Mouse (Mus musculus) E14TG2a.4 (cell line): Measurements from ENCODE around the gene Osmr.

Source experiments
- H3K27me3 ChIP-seq: 2 replicates; pipeline ENCODE4 v1.6.1; 2014; ENCODE audit warnings: low read length, control low read depth; ENCODE audit not compliant: insufficient read depth
- H3K36me3 ChIP-seq: 2 replicates; pipeline ENCODE4 v1.6.1; 2014; ENCODE audit warnings: low read length, control low read depth; ENCODE audit not compliant: insufficient read depth
- H3K4me1 ChIP-seq: replicated peaks from 2 replicates; pipeline ENCODE4 v1.6.1; 2014; ENCODE audit warnings: low read depth, low read length, control low read depth
- H3K4me3 ChIP-seq: replicated peaks from 2 replicates; pipeline ENCODE4 v1.5.1; 2014; ENCODE audit warnings: mild to moderate bottlenecking, low read length
- H3K9me3 ChIP-seq: 2 replicates; pipeline ENCODE4 v1.6.1; 2014; ENCODE audit warnings: low read length, control low read depth
- CTCF ChIP-seq: conservative IDR thresholded peaks from 2 replicates; pipeline ENCODE4 v1.5.1; 2014; ENCODE audit warnings: low read length
- NANOG ChIP-seq: IDR thresholded peaks from 2 replicates; pipeline ENCODE4 v1.6.1; 2014; ENCODE audit warnings: borderline replicate concordance, low read length, mixed read lengths
- POU5F1 ChIP-seq: IDR thresholded peaks from 2 replicates; pipeline ENCODE4 v1.6.1; 2014; ENCODE audit warnings: low read length, borderline replicate concordance

Gene Osmr

DNA sequence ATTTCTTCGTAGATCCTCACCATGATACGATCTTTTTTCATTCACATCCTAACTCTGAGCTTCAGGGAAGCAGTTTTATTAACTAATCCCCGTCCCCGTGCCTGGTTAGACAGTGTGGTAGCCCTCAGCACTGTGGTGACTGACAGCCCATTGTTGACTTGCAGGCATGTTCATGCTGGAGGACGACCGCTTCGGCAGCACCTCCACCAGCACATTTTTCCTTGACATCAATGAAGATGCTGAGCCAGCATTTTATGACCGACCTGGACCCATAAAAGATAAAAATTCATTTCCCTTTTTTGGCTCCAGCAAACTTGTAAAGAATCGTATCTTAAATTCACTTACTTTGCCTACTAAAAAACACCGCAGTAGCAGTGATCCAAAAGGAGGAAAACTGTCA lies 88.6 kb downstream of the Osmr start:
- no peaks in the 10 kb centered on the region for H3K27me3 ChIP-seq
- peaks cover 96% of the 10 kb centered on the region for H3K36me3 ChIP-seq
- TF ChIP-seq POU5F1 (no peak), NANOG (no peak), CTCF (no peak)
- no peak overlapping the region for H3K4me3 ChIP-seq
- no peaks in the 10 kb centered on the region for H3K4me1 ChIP-seq
- H3K9me3 ChIP-seq = no peaks in the 10 kb centered on the region

DNA sequence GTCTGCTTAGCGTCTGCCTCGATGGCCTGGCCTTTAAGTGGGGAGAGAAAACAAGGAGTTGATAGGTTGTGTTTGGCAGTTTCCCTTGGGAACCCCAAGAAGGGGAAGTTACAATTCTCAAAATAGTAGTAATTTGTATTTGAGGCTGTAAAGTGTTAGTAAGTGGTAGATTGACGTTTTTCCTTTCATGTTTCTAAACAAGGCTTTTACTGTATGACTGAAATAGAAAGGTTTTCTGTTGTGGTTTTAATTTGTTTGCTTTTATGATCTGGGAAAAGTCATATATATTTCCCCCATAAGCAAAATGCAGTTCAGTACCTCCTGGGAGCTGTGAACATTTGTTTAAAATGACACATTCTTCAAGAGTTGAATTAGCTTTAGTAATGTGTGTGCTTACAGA lies 102.5 kb downstream of the Osmr start:
- TF ChIP-seq POU5F1 = no peak
- TF ChIP-seq NANOG = no peak
- TF ChIP-seq CTCF = no peak
- H3K4me3 ChIP-seq = no peak overlapping the region
- peaks cover 88% of the 10 kb centered on the region for H3K36me3 ChIP-seq
- peaks cover 13% of the 10 kb centered on the region for H3K4me1 ChIP-seq
- H3K9me3 ChIP-seq = no peaks in the 10 kb centered on the region
- H3K27me3 ChIP-seq = no peaks in the 10 kb centered on the region
